Mouse (Mus musculus) C2C12 (cell line): Measurements from ENCODE around the gene Btbd2. TPM values are rescaled to one million over a fixed set of nuclear protein-coding genes. Genes with fewer than 3 reads are reported as not detected.
"Not testable (repeated sequence)": the region's sequence is repeated elsewhere in the genome, so short reads cannot be mapped to it uniquely, and the experiment has no call there.

Experiments
- H3K27me3 ChIP-seq: one replicate; pipeline ENCODE4 v1.6.1; 2011; ENCODE audit not compliant: control insufficient read depth, insufficient read depth, insufficient read length
- H3K36me3 ChIP-seq: one replicate; pipeline ENCODE4 v1.6.1; 2011; ENCODE audit not compliant: control insufficient read depth, insufficient read depth
- H3K4me3 ChIP-seq: one replicate; pipeline ENCODE4 v1.5.1; 2011; ENCODE audit warnings: mild to moderate bottlenecking, control low read depth; ENCODE audit not compliant: poor library complexity, insufficient read depth, severe bottlenecking
- H3K79me2 ChIP-seq: one replicate; pipeline ENCODE4 v1.6.1; 2011; ENCODE audit not compliant: control insufficient read depth, insufficient read depth
- H3K79me3 ChIP-seq: one replicate; pipeline ENCODE4 v1.6.1; 2011; ENCODE audit warnings: low read depth, control low read depth
- H3ac ChIP-seq: one replicate; pipeline ENCODE3; 2011; ENCODE audit warnings: low read depth; ENCODE audit not compliant: control insufficient read depth, insufficient read length
- CEBPB ChIP-seq: IDR thresholded peaks from one replicate; pipeline ENCODE4 v1.6.1; 2011; ENCODE audit warnings: low read depth, mild to moderate bottlenecking, control low read depth, moderate library complexity
- CTCF ChIP-seq: IDR thresholded peaks from one replicate; pipeline ENCODE4 v1.5.1; 2011; ENCODE audit not compliant: control insufficient read depth, insufficient read depth, insufficient read length
- FOSL1 ChIP-seq: IDR thresholded peaks from one replicate; pipeline ENCODE4 v1.8.0; 2011; ENCODE audit warnings: mild to moderate bottlenecking, low read length; ENCODE audit not compliant: poor library complexity, insufficient read depth, severe bottlenecking
- MAX ChIP-seq: IDR thresholded peaks from one replicate; pipeline ENCODE4 v1.6.1; 2011; ENCODE audit warnings: mild to moderate bottlenecking, control low read depth
- MYOD1 ChIP-seq: IDR thresholded peaks from one replicate; pipeline ENCODE4 v1.6.1; 2011; ENCODE audit warnings: low read depth; ENCODE audit not compliant: control insufficient read depth, insufficient read length
- MYOG ChIP-seq: IDR thresholded peaks from one replicate; pipeline ENCODE4 v1.6.1; 2011; ENCODE audit not compliant: control insufficient read depth, insufficient read length; ENCODE audit errors: extremely low read depth
- USF1 ChIP-seq: IDR thresholded peaks from one replicate; pipeline ENCODE4 v1.6.1; 2011; ENCODE audit warnings: low read depth, mild to moderate bottlenecking, control low read depth, moderate library complexity
- polyA plus RNA-seq: library from polyadenylated mRNA; unstranded; fragments of >200 nt; fragmentation: generic; extraction: Trizol; gene quantifications from one replicate; pipeline ENCODE4 v1.2.1, GENCODE M21; 2012; ENCODE audit warnings: missing spikeins

Gene Btbd2
- polyA plus RNA-seq, 1 experiment, result 53.8 TPM

GRCm38 (mm10) chr10:80658194-80658840 lies 1.4 kb upstream of the Btbd2 start:
- H3K79me2 ChIP-seq, result peaks cover 26% of the 10 kb centered on the region
- no peak overlapping the region for H3ac ChIP-seq
- H3K79me3 ChIP-seq, result peaks cover 7% of the 10 kb centered on the region
- TF ChIP-seq FOSL1, result no peak
- H3K27me3 ChIP-seq, result no peaks in the 10 kb centered on the region
- H3K36me3 ChIP-seq, result no peaks in the 10 kb centered on the region
- H3K4me3 ChIP-seq, result no peak overlapping the region

DNA sequence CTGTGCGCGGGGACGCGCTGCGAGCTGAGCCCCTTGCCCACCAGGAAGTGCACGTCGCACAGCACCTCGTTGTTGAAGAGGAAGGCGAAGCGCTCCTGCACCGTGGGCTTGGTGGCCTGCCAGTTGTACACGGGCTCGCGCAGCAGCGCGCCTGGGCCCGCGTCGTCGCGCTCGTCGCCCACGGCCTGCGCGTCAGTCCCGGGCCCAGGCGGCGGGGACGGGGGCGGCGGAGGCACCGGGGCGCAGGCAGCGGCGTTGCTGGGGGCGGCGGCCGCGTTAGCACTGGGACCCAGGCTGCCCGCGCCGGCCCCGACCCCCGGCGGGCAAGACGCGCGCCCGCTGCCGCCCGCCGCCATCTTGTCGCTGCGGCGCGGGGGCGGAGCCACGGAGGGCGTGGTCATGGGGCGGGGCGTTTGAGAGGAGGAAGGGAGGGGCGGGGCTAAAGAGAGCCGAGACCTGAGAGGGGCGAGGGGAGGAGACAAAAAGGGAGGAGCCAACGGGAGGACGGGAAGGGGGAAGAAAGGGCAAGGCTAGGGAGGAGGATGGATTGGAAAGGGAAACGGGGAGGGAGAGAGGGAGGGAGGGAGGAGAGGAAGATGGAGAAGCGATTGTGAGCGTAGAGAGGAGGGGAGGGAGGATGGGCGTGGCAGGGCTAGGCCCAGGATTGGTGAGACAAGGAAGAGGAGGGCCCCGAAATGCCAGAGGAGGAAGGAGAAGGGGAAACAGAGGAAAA lies 575 bp downstream of the Btbd2 start:
- H3K27me3 ChIP-seq, result no peaks in the 10 kb centered on the region
- peak overlapping the region; percentile 89 for H3K4me3 ChIP-seq
- H3K79me2 ChIP-seq, result peaks cover 40% of the 10 kb centered on the region
- H3K79me3 ChIP-seq, result peaks cover 7% of the 10 kb centered on the region
- no peaks in the 10 kb centered on the region for H3K36me3 ChIP-seq
- no peak for TF ChIP-seq FOSL1
- TF ChIP-seq MAX, result peak; percentile 35
- no peak for TF ChIP-seq MYOD1
- TF ChIP-seq CEBPB, result no peak
- peak overlapping the region; percentile 100 for H3ac ChIP-seq

GRCm38 (mm10) chr10:80655406-80656129 lies 1.3 kb downstream of the Btbd2 start:
- Histone ChIP-seq H3K27me3 (no peaks in the 10 kb centered on the region), H3K36me3 (no peaks in the 10 kb centered on the region), H3K79me2 (peaks cover 40% of the 10 kb centered on the region), H3ac (peak overlapping the region; percentile 100), H3K4me3 (peak overlapping the region; percentile 89), H3K79me3 (peaks cover 7% of the 10 kb centered on the region)
- TF ChIP-seq MAX (no peak), CTCF (no peak), FOSL1 (no peak), MYOD1 (no peak), USF1 (no peak), CEBPB (no peak), MYOG (no peak)

GRCm38 (mm10) chr10:80654866-80655265 lies 2.0 kb downstream of the Btbd2 start:
- peaks cover 40% of the 10 kb centered on the region for H3K79me2 ChIP-seq
- no peak overlapping the region for H3ac ChIP-seq
- no peaks in the 10 kb centered on the region for H3K27me3 ChIP-seq
- H3K36me3 ChIP-seq, result no peaks in the 10 kb centered on the region
- H3K79me3 ChIP-seq, result peaks cover 7% of the 10 kb centered on the region
- H3K4me3 ChIP-seq, result no peak overlapping the region
- TF ChIP-seq FOSL1 (no peak), USF1 (no peak), CEBPB (no peak), MAX (no peak), MYOD1 (no peak), CTCF (no peak), MYOG (no peak)

DNA sequence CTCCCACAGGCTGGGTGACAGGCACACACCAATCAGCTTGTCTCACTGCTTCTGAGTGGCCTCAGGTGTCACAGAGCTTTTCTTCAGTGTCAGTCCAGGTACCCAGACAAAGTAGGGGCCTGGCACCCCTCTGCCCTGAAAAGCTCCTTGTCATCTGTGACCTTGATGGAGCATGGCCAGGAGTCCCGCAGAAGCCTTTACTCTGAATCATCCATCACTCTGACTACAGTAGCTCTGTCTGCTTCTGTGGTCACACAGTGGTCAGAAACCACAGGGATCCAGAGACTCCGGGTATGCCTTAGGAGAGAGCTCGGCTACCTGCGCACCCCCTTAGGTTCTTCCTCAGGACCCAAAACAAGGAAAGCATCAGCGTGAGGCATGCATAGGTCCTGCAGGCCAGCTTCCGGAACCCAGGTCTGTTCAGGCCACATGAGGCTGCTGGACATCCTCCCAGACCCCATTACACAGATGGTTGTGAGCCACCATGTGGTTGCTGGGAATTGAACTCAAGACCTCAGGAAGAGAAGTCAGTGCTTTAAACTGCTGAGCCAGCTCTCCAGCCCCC lies 3.6 kb downstream of the Btbd2 start:
- H3ac ChIP-seq, result no peak overlapping the region
- H3K79me2 ChIP-seq, result peaks cover 40% of the 10 kb centered on the region
- H3K36me3 ChIP-seq, result no peaks in the 10 kb centered on the region
- H3K79me3 ChIP-seq, result peaks cover 7% of the 10 kb centered on the region
- no peak for TF ChIP-seq MYOD1
- TF ChIP-seq MAX, result peak; percentile 33
- H3K4me3 ChIP-seq, result no peak overlapping the region
- no peaks in the 10 kb centered on the region for H3K27me3 ChIP-seq

DNA sequence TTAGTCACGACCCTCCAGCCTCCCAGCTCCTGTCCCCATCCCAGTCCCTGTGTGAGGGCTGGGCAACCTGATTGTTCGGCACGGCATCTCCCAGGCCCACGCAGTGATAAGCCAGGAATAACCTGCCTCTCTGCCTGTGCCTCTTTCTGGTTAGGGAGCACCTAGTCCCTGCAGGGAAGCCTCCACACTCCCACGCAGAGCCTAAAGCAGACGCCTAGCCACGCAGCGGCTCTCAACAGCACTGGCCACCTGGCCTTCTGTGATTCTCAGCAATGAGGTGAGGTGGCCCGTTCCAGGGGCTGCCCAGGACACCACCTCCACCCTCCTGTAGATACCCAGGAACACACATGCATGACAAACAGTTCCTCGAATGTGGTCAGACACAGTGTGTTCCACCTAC lies 6.5 kb downstream of the Btbd2 start:
- TF ChIP-seq MAX (no peak), FOSL1 (no peak), MYOD1 (no peak), USF1 (no peak), CTCF (no peak), MYOG (no peak)
- peaks cover 6% of the 10 kb centered on the region for H3K36me3 ChIP-seq

DNA sequence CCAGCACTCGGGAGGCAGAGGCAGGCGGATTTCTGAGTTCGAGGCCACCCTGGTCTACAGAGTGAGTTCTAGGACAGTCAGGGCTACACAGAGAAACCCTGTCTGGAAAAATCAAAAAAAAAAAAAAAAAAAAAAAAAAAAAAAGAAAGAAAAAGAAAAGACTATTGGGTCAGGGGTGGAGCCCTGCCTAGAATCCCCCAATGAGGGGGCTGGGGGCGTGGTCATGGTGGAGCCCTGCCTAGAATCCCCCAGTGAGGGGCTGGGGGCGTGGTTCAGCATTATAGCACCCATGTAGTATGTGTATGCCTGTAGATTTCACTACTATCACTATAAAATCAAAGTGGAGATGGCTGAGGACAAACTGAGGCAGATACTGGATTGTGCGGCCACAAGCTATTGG lies 7.0 kb downstream of the Btbd2 start:
- H3K36me3 ChIP-seq, H3K4me3 ChIP-seq: not testable (repeated sequence)

More for the DNA sequence above, 6.5 kb downstream of the Btbd2 start:
- Histone ChIP-seq H3K79me3 (peaks cover 3% of the 10 kb centered on the region), H3K79me2 (peaks cover 33% of the 10 kb centered on the region), H3ac (no peak overlapping the region), H3K27me3 (no peaks in the 10 kb centered on the region), H3K4me3 (no peak overlapping the region)

More for the DNA sequence above, 7.0 kb downstream of the Btbd2 start:
- H3K79me2 ChIP-seq, result peaks cover 29% of the 10 kb centered on the region
- not testable (repeated sequence) for H3K27me3 ChIP-seq, H3K79me3 ChIP-seq, H3ac ChIP-seq
